Mouse (Mus musculus): ENCODE measurements around the gene Trit1.

GRCm38 (mm10) chr4:123082283-123083163, 66.1 kb downstream of the Trit1 start:
- TF ChIP-seq GATA1 (IDR thresholded peaks at IDR 0.05; ENCODE audit: low read length) (no peak), TAL1 (IDR thresholded peaks at IDR 0.05; ENCODE audit: low read length) (no peak)
